ENCODE assay signal across 24 mouse cellular contexts in the genomic region with DNA sequence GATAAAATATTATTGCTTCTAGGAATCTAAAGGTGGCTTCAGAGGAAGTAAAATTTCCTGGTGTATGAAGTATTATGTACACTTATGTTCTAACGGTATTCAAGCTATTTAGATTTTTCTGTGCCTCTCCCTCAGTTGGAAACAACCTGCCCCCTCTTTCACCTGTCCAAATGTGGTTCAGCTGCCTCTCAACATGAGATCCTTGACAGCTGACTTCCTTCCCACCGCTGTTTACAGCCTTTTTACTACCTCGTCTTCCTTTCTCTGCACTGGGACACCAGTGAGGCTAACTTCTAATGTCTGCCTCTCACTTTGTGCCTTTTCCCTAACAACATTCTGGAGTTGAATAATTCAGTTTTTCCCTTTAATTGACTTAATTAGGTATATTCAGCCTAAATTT. TPM values are rescaled to one million over a fixed set of nuclear protein-coding genes. Genes with fewer than 3 reads are reported as not detected.
DNase-seq lines count a peak whose midpoint lies in the region; ATAC-seq and TF ChIP-seq lines count a peak whose summit lies in the region.
"Had no signal": no experiment of that assay in that cellular context is flagged by ENCODE, and none has a peak within 500 bp of the region (broad histone marks: within the 10 kb centered on the region; RNA-seq: fewer than 3 reads in every experiment).

No protein-coding gene starts in this region.

- H3K27me3 ChIP-seq in heart, postnatal 0 days (ENCODE audit: control insufficient read depth, insufficient read depth, low read length): no peaks in the 10 kb centered on the region
- H3K27me3 ChIP-seq: embryonic facial prominence, embryonic 13.5 days; embryonic facial prominence, embryonic 15.5 days; forebrain, embryonic 12.5 days had no signal

- no peaks in the 10 kb centered on the region for H3K9me3 ChIP-seq in heart, postnatal 0 days (replicated peaks; ENCODE audit: control insufficient read depth, low read length)
- H3K9me3 ChIP-seq: embryonic facial prominence, embryonic 13.5 days; embryonic facial prominence, embryonic 15.5 days; forebrain, embryonic 10.5 days; forebrain, embryonic 12.5 days had no signal

- no peak overlapping the region for H3K9ac ChIP-seq in heart, postnatal 0 days (replicated peaks; ENCODE audit: low read depth, low read length)
- H3K9ac ChIP-seq: embryonic facial prominence, embryonic 13.5 days; embryonic facial prominence, embryonic 15.5 days; forebrain, embryonic 12.5 days had no signal

- no peak for TF ChIP-seq CTCF in heart, postnatal 0 days (IDR thresholded peaks at IDR 0.05; ENCODE audit: low read depth)

- no peak for TF ChIP-seq EP300 in heart, postnatal 0 days (IDR thresholded peaks at IDR 0.05; ENCODE audit: low read depth)

- H3K36me3 ChIP-seq in heart, postnatal 0 days (replicated peaks; ENCODE audit: control insufficient read depth, insufficient read depth, low read length): peaks cover 28% of the 10 kb centered on the region

- intact Hi-C loops in heart, postnatal 25 days (cut with DNase I): no loop called here

- no peaks in the 10 kb centered on the region for H3K4me1 ChIP-seq in heart, postnatal 0 days (ENCODE audit: control insufficient read depth, insufficient read depth)
- H3K4me1 ChIP-seq: embryonic facial prominence, embryonic 13.5 days; embryonic facial prominence, embryonic 15.5 days; forebrain, embryonic 10.5 days; forebrain, embryonic 12.5 days had no signal

- no peak overlapping the region for H3K4me3 ChIP-seq in heart, postnatal 0 days (ENCODE audit: low read depth, low read length)
- H3K4me3 ChIP-seq: embryonic facial prominence, embryonic 13.5 days; embryonic facial prominence, embryonic 15.5 days; erythroblast, embryonic 14.5 days; forebrain, embryonic 10.5 days; forebrain, embryonic 12.5 days had no signal

- peak overlapping the region; percentile 56; the same call in 1 of the 2 replicates for H3K27ac ChIP-seq in heart, postnatal 0 days (ENCODE audit: low read depth)
- H3K27ac ChIP-seq: embryonic facial prominence, embryonic 13.5 days; embryonic facial prominence, embryonic 15.5 days; forebrain, embryonic 10.5 days; forebrain, embryonic 12.5 days had no signal

- 81% methylated on average over 3 of the region's 3 CpGs for WGBS in heart, postnatal 0 days

- H3K4me2 ChIP-seq in heart, postnatal 0 days (ENCODE audit: low read depth, low read length): no peak overlapping the region
- H3K4me2 ChIP-seq: embryonic facial prominence, embryonic 13.5 days; embryonic facial prominence, embryonic 15.5 days; forebrain, embryonic 12.5 days had no signal

- no peak for DNase-seq in heart, postnatal 0 days (ENCODE audit: low spot score)
- DNase-seq in heart, postnatal 25 days (ENCODE audit: low spot score): no peak
- DNase-seq in thymus, postnatal 0 days (ENCODE audit: low spot score): peak; percentile 60
- no peak for DNase-seq in thymus, postnatal 25 days
- peak; percentile 32 for DNase-seq in naive thymus-derived CD4-positive, alpha-beta T cell, adult 2 months (ENCODE audit: low read depth)
- no peak for DNase-seq in ovary, postnatal 10 days (ENCODE audit: low spot score)
- DNase-seq in urinary bladder, postnatal 4 days (ENCODE audit: low spot score in 2 of 2): no peak
- DNase-seq: adrenal gland, adult 2 months; adrenal gland, postnatal 10 days; adrenal gland, postnatal 25 days; cerebellum, adult 11 months; cerebellum, adult 18-20 months; cerebellum, adult 8-10 months; cerebellum, adult 9-11 months; cerebellum, postnatal 14 days; cerebellum, postnatal 36 days; embryo, embryonic 11 days had no signal

- ATAC-seq in heart, postnatal 0 days (ENCODE audit: insufficient read depth, low read depth): no peak
- ATAC-seq: forebrain, embryonic 14.5 days; forebrain, embryonic 16.5 days had no signal

RNA-seq across cellular contexts. Expression of gene Carf, which starts 22.5 kb away (rescaled TPM):
- total RNA-seq in heart, postnatal 0 days (2014; rRNA removed; ENCODE audit: low replicate concordance): 3.1 and 4.3 TPM in 2 replicates
- 3.5 and 3.7 TPM in 2 replicates for polyA plus RNA-seq in heart, postnatal 0 days (2015; fragmentation: Nextera tagmentation; extraction: Ambion mirVana)
- 1 to 10 TPM; 6.4 to 9.0 TPM for total RNA-seq in heart, postnatal 25 days (2021)
- 5.0 and 5.8 TPM in 2 replicates for polyA plus RNA-seq in thymus, postnatal 0 days (2015; fragmentation: Nextera tagmentation; extraction: Ambion mirVana)

RNA-seq across cellular contexts. Expression of gene Wdr12, which starts 22.9 kb away (rescaled TPM):
- 10.8 and 24.2 TPM in 2 replicates for total RNA-seq in heart, postnatal 0 days (2014; rRNA removed; ENCODE audit: low replicate concordance)
- 19.5 and 20.5 TPM in 2 replicates for polyA plus RNA-seq in heart, postnatal 0 days (2015; fragmentation: Nextera tagmentation; extraction: Ambion mirVana)
- 1 to 10 TPM; 9.5 to 9.6 TPM for total RNA-seq in heart, postnatal 25 days (2021)
- polyA plus RNA-seq in thymus, postnatal 0 days (2015; fragmentation: Nextera tagmentation; extraction: Ambion mirVana): 111 and 132 TPM in 2 replicates

RNA-seq across cellular contexts. Expression of gene Ica1l, which starts 32.6 kb away (rescaled TPM):
- total RNA-seq in heart, postnatal 0 days (2014; rRNA removed; ENCODE audit: low replicate concordance): not detected in 2 replicates
- 0.19 and 0.20 TPM in 2 replicates for polyA plus RNA-seq in heart, postnatal 0 days (2015; fragmentation: Nextera tagmentation; extraction: Ambion mirVana)
- total RNA-seq in heart, postnatal 25 days (2021): under 1 TPM; 0.29 to 0.45 TPM
- 1.7 and 3.1 TPM in 2 replicates for polyA plus RNA-seq in thymus, postnatal 0 days (2015; fragmentation: Nextera tagmentation; extraction: Ambion mirVana)

Comparison
In these comparisons a context has a peak if more than half of its experiments do, and no peak if none do; other contexts are left out.
1. DNase-seq: peak in thymus, postnatal 0 days (single experiment) and naive thymus-derived CD4-positive, alpha-beta T cell, adult 2 months (single experiment); none in heart, postnatal 0 days (single experiment), heart, postnatal 25 days (single experiment), thymus, postnatal 25 days (single experiment), ovary, postnatal 10 days (single experiment) and urinary bladder, postnatal 4 days (0 of 2).